Mouse (Mus musculus) splenic B cell, adult 2 months (primary cell): ENCODE measurements at regions not wholly inside any gene's neighbourhood (a gene's known extent, or its start where the extent isn't known, plus 50 kb on each side); places are given as distances from the start of the nearest gene placed in this dataset.

Experiments used
- DNase-seq: peaks from one replicate; pipeline ENCODE4 v3.0.0-alpha.2; 2011; ENCODE audit warnings: low read depth, low spot score
- H3K27me3 ChIP-seq: 2 replicates; pipeline ENCODE4 v1.6.1; 2012; ENCODE audit warnings: mild to moderate bottlenecking, low read length, moderate library complexity, mixed read lengths; ENCODE audit not compliant: control insufficient read depth, poor library complexity, insufficient read depth, severe bottlenecking
- H3K36me3 ChIP-seq: 2 replicates; pipeline ENCODE4 v1.6.1; 2012; ENCODE audit warnings: mild to moderate bottlenecking, low read length, moderate library complexity, mixed read lengths; ENCODE audit not compliant: control insufficient read depth, poor library complexity, insufficient read depth, severe bottlenecking

DNA sequence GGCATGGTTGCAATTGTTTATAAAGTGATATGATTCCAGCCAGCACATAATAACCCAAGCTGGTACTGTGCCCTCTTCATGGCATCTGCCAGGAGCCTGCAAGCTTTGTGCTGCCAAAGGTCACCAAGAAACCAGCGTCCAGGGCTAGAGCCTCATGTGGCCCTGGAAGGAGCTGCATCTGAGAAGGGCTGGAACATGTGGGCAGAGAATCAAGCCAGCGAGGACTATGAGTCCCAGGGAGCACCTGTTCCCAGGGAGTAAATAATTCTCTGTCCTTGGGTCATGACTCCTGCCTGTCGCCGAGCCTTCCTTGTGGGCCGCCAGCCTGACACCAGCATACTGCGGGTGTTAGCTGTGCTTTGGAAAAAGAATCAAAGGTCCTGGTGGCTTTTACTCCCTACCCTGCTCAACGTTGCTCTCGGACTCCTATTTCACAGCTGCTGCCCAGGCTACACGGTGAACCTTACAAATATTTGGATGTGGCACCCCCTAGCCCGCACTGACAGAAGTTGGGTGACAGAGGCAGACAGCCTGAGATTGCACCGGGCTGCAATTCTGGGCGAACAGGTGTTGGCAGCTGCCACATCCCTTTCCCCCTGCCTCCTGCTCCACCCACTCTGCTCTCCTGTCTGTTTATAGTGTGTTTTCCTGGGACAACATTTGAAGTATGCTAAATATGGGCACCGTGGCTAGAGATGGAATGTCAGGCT, 99.5 kb upstream of the Serbp1 start:
- Histone ChIP-seq H3K36me3 (no peaks in the 10 kb centered on the region), H3K27me3 (no peaks in the 10 kb centered on the region)
- DNase-seq: no peak

DNA sequence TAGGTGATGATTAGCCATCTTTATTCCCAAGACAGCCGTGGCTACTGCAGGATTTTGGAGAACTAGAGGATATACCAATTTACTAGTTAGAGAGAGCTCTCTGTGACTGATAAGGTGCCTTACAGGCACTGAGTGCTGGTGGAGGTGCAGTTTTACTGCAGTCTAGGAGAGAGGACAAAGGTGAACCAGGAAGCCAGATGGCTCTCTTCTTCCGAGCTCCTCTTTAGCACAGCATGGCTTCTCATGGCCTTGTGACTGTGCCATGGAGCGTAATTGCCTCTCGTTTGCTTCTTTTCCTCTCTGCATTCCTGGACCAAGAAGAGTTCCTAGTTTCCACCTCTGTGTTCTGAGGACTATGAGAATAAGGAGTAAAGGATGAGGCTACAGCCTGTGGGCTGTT, 100.2 kb upstream of the Gadd45a start:
- Histone ChIP-seq H3K36me3 (no peaks in the 10 kb centered on the region), H3K27me3 (no peaks in the 10 kb centered on the region)
- DNase-seq: no peak

DNA sequence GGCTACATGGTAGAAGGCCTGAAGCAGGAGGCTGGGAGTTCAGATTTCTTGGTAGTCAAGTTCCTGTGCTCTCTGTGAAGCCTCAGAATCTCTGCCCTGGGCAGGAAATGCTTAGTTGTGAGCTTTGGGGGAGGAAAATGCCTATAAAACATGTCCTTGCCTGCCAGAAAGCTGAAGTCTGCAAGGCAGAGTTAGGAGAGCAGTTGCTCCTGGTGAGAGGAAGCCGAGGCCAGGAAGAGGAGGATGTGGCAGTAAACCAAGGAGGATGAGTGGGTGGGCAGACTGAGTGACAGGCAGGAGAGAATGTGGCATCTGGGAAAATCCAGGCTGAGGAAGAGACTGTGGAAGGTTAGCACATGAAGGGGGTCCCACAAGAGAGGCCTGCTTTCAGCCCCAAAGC, 97.7 kb upstream of the Gadd45a start:
- H3K36me3 ChIP-seq: no peaks in the 10 kb centered on the region
- H3K27me3 ChIP-seq: no peaks in the 10 kb centered on the region
- DNase-seq: no peak

- DNase-seq: no peak
- Histone ChIP-seq H3K36me3 (no peaks in the 10 kb centered on the region), H3K27me3 (no peaks in the 10 kb centered on the region)
Observed at GRCm38 (mm10) chr6:67130540-67131301, 93.5 kb upstream of the Gadd45a start.

- H3K36me3 ChIP-seq: no peaks in the 10 kb centered on the region
- H3K27me3 ChIP-seq: no peaks in the 10 kb centered on the region
- DNase-seq: no peak
Observed at GRCm38 (mm10) chr6:67129626-67130025, 92.4 kb upstream of the Gadd45a start.

DNA sequence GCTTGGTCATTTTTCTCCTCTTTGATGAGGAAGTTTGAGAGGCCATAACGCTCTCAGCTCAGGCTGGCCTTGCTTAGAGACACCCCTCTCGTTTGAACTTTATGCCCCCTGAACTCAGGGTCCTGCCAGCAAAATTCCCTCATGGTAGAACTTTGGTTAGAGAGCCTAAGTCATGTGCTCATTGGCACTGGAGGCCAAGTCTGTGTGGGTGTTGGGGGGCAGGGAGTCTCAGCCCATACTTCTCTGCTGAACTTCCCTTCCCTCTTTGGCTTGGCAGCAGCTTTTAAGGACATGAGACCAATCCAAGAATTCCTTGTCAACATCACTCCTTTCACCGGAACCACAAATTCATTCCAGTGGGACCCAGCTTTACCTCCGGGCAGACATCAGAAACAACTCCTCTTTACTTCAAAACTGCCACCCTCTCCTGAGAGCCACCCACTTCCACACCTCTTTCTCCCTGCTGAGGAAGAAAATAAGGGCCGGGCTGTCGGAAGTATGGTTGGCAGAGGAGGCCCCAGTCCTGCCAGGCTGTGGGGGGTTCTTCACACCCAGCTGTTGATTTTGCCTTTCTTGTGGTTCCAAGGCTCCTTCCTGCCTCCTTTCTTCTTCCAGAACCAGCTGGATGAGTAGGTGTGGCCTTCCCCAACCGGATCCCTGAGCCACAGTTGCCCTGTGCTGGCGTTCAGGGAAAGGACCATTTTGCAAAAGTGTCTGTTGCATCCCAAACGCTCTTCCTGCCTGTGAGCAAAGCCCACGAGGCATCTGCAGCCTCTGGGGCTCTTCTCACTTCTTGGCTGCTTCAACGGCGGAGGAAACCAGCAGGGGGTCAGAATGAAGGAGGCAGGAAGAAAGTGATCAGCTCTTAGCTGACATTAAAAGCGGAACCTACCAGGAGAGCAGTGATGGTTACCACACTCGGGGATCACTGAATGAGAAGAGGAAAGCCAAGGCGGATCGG, 91.5 kb upstream of the Gadd45a start:
- Histone ChIP-seq H3K27me3 (no peaks in the 10 kb centered on the region), H3K36me3 (no peaks in the 10 kb centered on the region)
- DNase-seq: peak; percentile 40

DNA sequence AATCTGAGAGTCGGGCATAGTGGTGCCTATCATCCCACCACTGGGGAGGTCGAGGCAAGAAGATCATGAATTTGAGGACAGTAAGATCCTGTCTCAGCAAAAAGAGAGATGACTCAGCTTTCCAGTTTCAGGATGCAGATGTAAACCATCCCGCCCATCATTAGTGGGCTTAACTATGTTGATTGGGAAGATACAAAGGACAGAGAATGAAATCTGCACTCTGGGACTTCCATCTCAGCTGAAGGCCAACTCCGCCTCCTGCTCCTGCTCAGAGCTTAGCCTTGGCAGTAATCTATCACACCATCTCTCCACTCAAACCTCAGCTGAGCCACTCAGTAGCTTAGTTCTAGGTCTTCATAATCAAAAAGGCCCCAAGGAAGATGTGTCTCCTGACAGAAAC, 90.5 kb upstream of the Gadd45a start:
- DNase-seq: no peak
- Histone ChIP-seq H3K36me3 (no peaks in the 10 kb centered on the region), H3K27me3 (no peaks in the 10 kb centered on the region)

GRCm38 (mm10) chr6:67125715-67126312, 88.6 kb upstream of the Gadd45a start:
- DNase-seq: no peak

DNA sequence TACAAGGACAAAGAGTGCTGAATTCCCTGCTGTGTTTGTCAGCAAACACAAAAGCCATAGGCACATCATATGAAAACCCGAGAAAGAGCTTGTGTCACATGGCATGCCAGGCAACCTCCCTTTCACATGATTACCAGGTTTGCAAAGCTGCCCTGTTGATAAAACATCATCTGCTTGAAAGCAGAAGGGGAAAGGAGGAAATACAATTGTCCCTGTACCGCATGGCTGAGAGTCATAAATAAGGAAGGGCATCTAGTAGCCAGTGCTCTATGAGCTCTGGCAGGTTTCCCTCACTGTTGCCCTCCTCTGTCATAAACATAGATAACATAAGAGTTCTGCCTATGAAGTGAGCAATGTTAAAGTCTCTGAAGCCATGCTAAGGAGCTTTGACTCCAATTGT, 86.8 kb upstream of the Gadd45a start:
- Histone ChIP-seq H3K36me3 (no peaks in the 10 kb centered on the region), H3K27me3 (no peaks in the 10 kb centered on the region)

More at GRCm38 (mm10) chr6:67125715-67126312, 88.6 kb upstream of the Gadd45a start:
- H3K27me3 ChIP-seq: no peaks in the 10 kb centered on the region
- no peaks in the 10 kb centered on the region for H3K36me3 ChIP-seq

DNA sequence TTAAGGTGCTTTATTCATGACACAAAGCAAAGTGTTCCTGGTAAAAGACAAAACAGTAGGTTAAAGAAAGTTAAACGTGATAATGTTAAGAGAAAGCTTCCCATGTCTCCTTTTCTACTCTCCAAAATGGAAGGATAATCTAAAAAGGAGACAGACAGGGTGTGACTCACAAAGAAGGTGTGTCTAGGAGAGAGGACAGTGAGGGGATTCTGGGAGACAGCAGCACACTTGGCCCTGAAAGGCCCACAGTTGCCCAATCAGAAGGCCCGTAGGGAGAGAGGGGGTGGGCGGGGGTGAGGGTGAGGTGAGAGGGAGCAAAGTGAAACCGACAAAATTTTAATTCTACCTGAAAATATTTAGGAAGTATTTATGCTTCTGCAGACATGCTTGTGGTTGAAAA, 85.8 kb upstream of the Gadd45a start:
- Histone ChIP-seq H3K27me3 (no peaks in the 10 kb centered on the region), H3K36me3 (no peaks in the 10 kb centered on the region)
- DNase-seq: no peak

More for the DNA sequence above, 86.8 kb upstream of the Gadd45a start:
- DNase-seq: peak; percentile 33

- no peak for DNase-seq
- Histone ChIP-seq H3K27me3 (no peaks in the 10 kb centered on the region), H3K36me3 (no peaks in the 10 kb centered on the region)
Observed at GRCm38 (mm10) chr6:67116306-67116705, 79.0 kb upstream of the Gadd45a start.

- no peaks in the 10 kb centered on the region for H3K36me3 ChIP-seq
- H3K27me3 ChIP-seq: no peaks in the 10 kb centered on the region
- DNase-seq: no peak
Observed at GRCm38 (mm10) chr6:67115505-67116303, 78.4 kb upstream of the Gadd45a start.

DNA sequence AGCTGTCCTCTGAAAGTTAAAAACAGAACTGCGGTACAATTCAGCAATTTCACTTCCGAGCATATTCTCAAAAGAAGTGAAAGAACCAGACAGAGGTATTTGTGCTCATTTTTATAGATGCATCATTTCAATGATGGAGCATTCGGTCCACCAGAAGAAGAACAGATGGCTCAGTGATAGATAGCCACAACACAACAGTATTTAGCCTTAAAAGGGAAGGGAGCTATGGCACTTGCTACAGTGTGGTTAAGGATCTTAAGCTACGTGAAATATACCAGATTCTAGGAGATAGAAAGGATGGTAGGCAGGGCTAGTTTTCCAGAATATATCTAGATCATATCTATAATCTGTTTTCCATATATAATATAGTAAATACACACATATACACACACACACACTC, 77.5 kb upstream of the Gadd45a start:
- Histone ChIP-seq H3K36me3 (no peaks in the 10 kb centered on the region), H3K27me3 (no peaks in the 10 kb centered on the region)
- no peak for DNase-seq
